Mouse (Mus musculus) central nervous system, embryonic 11.5 days (tissue): Measurements from ENCODE around the gene Arhgap15. TPM values are rescaled to one million over a fixed set of nuclear protein-coding genes. Genes with fewer than 3 reads are reported as not detected.

ENCODE experiments used
- polyA plus RNA-seq: library from polyadenylated mRNA; depleted of rRNA; stranded (reverse); fragments of >200 nt; gene quantifications from 2 replicates; pipeline ENCODE4 v1.2.3, GENCODE M21; 2012; rRNA removed

Gene Arhgap15
- polyA plus RNA-seq: 0.52 and 0.66 TPM in 2 replicates

GRCm38 (mm10) chr2:43748287-43748983, at the start of gene Arhgap15:
Gene Arhgap15, plus strand, starts transcription at chr2:43748824.

Other genes with a start within 250 kb of the Arhgap15 start
- 1.4 TPM in 2 replicates for gene Kynu, start 193.5 kb upstream of the Arhgap15 start, polyA plus RNA-seq